Mouse (Mus musculus) left cerebral cortex, adult 2 months (tissue): ENCODE results near the gene Uba2. TPM values are rescaled to one million over a fixed set of nuclear protein-coding genes. Genes with fewer than 3 reads are reported as not detected.
A peak's percentile ranks its signal among the peaks of the same experiment; 100 is the strongest.
"Not testable (repeated sequence)": the region's sequence is repeated elsewhere in the genome, so short reads cannot be mapped to it uniquely, and the experiment has no call there.

Source experiments
- DNase-seq, 2 experiments: peaks; one replicate each; pipeline ENCODE4 v3.0.0; 2021 to 2022; ENCODE audit warnings: low spot score in 2 of 2, mixed read lengths in 1 of 2; ENCODE audit errors: extremely low spot score in 1 of 2
- H3K27ac ChIP-seq: fragments of 200-600 bp; 2 replicates; pipeline ENCODE4 v1.8.1; 2022
- H3K4me3 ChIP-seq: fragments of 200-600 bp; 2 replicates; pipeline ENCODE4 v1.8.1; 2022
- CTCF ChIP-seq: fragments of 200-600 bp; IDR thresholded peaks from 2 replicates; pipeline ENCODE4 v1.8.1; 2022; ENCODE audit warnings: antibody characterized with exemption, mild to moderate bottlenecking, moderate library complexity
- intact Hi-C: fragments of 180-260 bp; cut with DNase I; formaldehyde crosslinking; loops from one replicate; pipeline ENCODE4 v1.15.1; 2025
- long read RNA-seq, 2 experiments: library from polyadenylated mRNA; stranded (forward); transcript quantifications; one replicate each; pipeline ENCODE4 v2.0.0; 2021; ENCODE audit warnings: borderline mapping rate in 2 of 2
- total RNA-seq, 2 experiments: library from RNA; stranded (reverse); gene quantifications; 2 replicates each; pipeline ENCODE4 v1.2.3; 2021

The Uba2 gene
- total RNA-seq: 10 to 100 TPM; 89.2 to 93.5 TPM
- long read RNA-seq, experiment 1, transcript Uba2-201 (17 exons, 2,579 nt): major isoform, 90 of 107 reads
- long read RNA-seq, experiment 1, partial matches to known transcripts: 8 of 107 reads
- long read RNA-seq, experiment 1, other reads (novel, unspliced or antisense): 7 of 107 reads
- long read RNA-seq, experiment 2, transcript Uba2-201 (17 exons, 2,579 nt): major isoform, 51 of 64 reads
- long read RNA-seq, experiment 2, partial matches to known transcripts: 6 of 64 reads
- long read RNA-seq, experiment 2, other reads (novel, unspliced or antisense): 5 of 64 reads

DNA sequence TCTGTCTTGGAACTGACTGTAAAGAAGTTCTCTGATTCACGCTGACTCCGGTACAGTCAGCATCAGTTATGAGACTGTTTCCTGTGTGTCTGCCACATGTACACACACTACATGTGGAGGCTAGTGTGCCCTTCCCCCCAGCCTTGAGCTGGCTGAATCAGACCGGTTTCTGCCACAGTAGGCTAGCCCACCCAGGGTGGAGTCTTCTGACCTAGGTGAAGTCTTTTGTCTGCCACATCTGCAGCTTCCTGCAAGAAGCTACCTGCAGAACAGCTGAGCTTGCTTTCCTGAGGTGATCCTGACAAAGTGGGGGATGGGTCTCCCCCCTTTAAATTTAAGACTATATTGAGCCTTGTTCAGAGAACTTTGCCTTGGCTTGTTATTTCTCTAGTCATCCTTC lies at the start of gene Uba2:
Gene Uba2, minus strand, starts transcription at position 146 of the 400 bp plus-strand sequence.
- TF ChIP-seq CTCF: no peak
- H3K27ac ChIP-seq: peak within 1 kb of the TSS; percentile 82
- intact Hi-C loops: loop anchor here (2.0 kb wide), 1 partner anchor 27 kb away; the partner anchor contains the start of gene Pdcd2l

DNA sequence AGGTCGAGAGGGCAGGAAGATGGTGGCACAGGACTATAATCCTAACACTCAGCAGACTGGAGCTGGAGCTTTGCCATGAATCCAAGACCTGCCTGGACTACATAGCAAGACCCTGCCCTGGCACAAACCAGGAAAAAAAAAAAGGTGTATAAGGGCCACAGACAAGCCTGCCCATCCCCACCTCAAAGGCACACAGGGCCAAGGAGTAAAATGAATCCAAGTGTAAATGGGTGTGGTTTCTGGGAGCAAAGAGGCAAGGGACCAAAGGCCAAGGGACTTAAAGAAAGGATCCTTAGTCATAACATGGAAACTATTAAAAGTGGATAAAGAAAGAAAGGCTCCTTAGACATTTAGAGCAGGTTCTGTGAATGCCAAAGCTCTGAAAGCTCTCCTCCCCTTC lies 49.1 kb upstream of the Uba2 start:
- intact Hi-C loops: no loop called here
- DNase-seq: no peak

More for the DNA sequence above, at the start of gene Uba2:
- no peak for DNase-seq
- peak within 1 kb of the TSS; percentile 75 for H3K4me3 ChIP-seq

DNA sequence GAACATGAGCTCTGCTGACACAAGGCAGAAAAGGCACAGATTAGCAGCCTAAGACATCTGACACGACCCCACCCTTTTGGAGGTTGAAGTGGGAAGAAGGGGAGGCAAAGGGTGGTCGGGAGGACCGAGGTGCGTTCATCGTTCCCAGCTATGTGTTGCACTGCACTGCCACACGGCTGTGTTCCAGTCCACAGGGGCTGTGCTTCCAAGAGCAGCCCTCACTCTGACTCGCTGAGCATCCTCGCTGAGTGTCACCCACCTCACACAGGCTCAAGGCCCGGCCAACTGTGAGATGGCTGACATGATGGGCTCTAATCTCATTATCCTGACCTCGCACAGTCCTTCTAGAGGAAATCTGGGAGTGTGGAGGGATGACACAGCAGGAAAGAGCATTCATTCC lies 47.1 kb upstream of the Uba2 start:
- no peak for TF ChIP-seq CTCF
- intact Hi-C loops: no loop called here
- DNase-seq: no peak
- no peak overlapping the region for H3K4me3 ChIP-seq
- no peak overlapping the region for H3K27ac ChIP-seq

More for the DNA sequence above, 49.1 kb upstream of the Uba2 start:
- no peak for TF ChIP-seq CTCF
- no peak overlapping the region for H3K27ac ChIP-seq
- H3K4me3 ChIP-seq: no peak overlapping the region

GRCm38 (mm10) chr7:34215481-34215880 lies 46.1 kb upstream of the Uba2 start:
- TF ChIP-seq CTCF: no peak
- DNase-seq: no peak
- Histone ChIP-seq H3K27ac (no peak overlapping the region), H3K4me3 (no peak overlapping the region)
- intact Hi-C loops: no loop called here

GRCm38 (mm10) chr7:34214644-34215043 lies 45.2 kb upstream of the Uba2 start:
- no peak for TF ChIP-seq CTCF
- no peak for DNase-seq
- intact Hi-C loops: no loop called here

DNA sequence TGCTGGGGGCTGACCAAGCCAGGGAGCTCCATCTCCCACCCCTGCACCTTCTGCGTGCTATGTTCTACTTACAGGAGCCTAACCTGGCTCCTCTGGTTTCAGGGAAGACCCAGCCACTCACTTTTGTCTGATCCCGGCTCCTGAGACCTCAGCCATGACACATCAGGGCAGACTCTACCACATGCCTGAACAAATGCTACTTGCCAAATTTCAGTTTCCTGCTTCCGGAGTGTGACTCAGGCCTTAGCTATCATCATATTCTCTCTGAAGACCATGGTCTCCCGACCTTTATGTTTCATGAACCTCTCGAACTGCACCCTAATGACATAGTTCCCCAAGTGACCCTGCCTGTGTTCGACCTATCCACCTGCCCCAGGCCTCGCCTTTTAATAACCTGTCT lies 43.9 kb upstream of the Uba2 start:
- intact Hi-C loops: no loop called here
- no peak for TF ChIP-seq CTCF
- Histone ChIP-seq H3K4me3 (no peak overlapping the region), H3K27ac (no peak overlapping the region)
- DNase-seq: no peak

More at GRCm38 (mm10) chr7:34214644-34215043, 45.2 kb upstream of the Uba2 start:
- H3K4me3 ChIP-seq: no peak overlapping the region
- no peak overlapping the region for H3K27ac ChIP-seq

- peak; percentile 30 for TF ChIP-seq CTCF
- Histone ChIP-seq H3K4me3 (no peak overlapping the region), H3K27ac (no peak overlapping the region)
- intact Hi-C loops: no loop called here
- no peak for DNase-seq
Observed at GRCm38 (mm10) chr7:34208027-34208745, 38.8 kb upstream of the Uba2 start.

- no peak overlapping the region for H3K27ac ChIP-seq
- TF ChIP-seq CTCF: no peak
- no peak for DNase-seq
- H3K4me3 ChIP-seq: no peak overlapping the region
- intact Hi-C loops: no loop called here
Observed at GRCm38 (mm10) chr7:34206331-34206730, 36.9 kb upstream of the Uba2 start.

DNA sequence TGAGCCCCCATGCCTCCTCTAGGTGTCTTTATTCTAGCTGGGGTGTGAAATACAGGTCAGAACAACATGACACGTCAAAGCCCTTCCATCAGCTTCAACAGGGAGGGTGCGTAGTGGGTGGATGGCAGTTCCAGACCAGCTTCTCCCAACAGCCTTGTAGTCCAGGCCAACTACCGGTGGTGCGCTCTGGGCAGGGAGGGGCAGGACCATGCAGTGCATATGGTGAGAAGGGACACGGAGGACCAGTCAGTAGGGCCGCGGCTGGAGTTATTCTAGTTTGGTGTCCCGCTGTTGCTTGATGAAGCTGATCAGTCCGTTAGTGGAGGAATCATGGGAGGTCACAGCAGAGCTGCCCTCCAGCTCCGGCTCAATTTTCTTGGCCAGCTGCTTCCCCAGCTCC lies 32.7 kb upstream of the Uba2 start:
- intact Hi-C loops, H3K27ac ChIP-seq, H3K4me3 ChIP-seq, DNase-seq: not testable (repeated sequence)

- TF ChIP-seq CTCF: no peak
- Histone ChIP-seq H3K27ac (no peak overlapping the region), H3K4me3 (no peak overlapping the region)
- no peak for DNase-seq
- intact Hi-C loops: no loop called here
Observed at GRCm38 (mm10) chr7:34200829-34201228, 31.4 kb upstream of the Uba2 start.

- peak; percentile 55 for TF ChIP-seq CTCF
- Histone ChIP-seq H3K27ac (no peak overlapping the region), H3K4me3 (no peak overlapping the region)
- intact Hi-C loops: loop anchor here (10.0 kb wide), 1 partner anchor 214 kb away; no protein-coding TSS in a partner anchor
- DNase-seq: no peak
Observed at GRCm38 (mm10) chr7:34198346-34198745, 28.9 kb upstream of the Uba2 start.
